Mouse (Mus musculus) MEL (cell line): ENCODE results near the gene Kctd6.

Experiments
- CTCF ChIP-seq, 3 experiments: IDR thresholded peaks in 2 of 3; conservative IDR thresholded peaks in 1 of 3; 2 replicates each; pipeline ENCODE4 v1.5.1; 2011 to 2012; ENCODE audit warnings: low read length in 3 of 3, low read depth in 2 of 3, mild to moderate bottlenecking in 2 of 3, improper control_type of control experiment in 1 of 3, inconsistent platforms in 1 of 3, mixed read lengths in 1 of 3, moderate library complexity in 1 of 3; ENCODE audit not compliant: control insufficient read depth in 1 of 3, insufficient read depth in 1 of 3, poor library complexity in 1 of 3, severe bottlenecking in 1 of 3
- E2F4 ChIP-seq: IDR thresholded peaks from 2 replicates; pipeline ENCODE4 v1.6.1; 2011; ENCODE audit warnings: low read depth, low read length, improper control_type of control experiment, borderline replicate concordance

DNA sequence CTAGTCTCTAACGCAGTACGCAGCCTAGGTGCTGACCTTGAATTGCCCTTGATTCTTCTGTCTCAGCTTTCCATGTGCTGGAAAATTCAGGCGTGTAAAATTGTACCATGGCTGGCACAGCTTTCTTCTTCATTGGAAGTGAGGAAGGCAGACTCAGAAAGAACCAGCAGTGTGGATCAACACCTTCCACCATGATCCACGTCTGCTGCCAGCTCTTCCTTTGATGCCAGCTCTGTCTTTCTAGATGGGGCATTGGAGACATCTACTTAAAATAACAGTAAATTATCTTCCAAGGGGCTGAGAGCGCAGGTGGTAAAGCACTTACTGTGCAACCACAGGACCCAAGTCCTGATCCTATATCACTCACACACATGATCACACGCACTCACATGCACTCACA lies 21.2 kb upstream of the Kctd6 start:
- TF ChIP-seq E2F4 = no peak
- TF ChIP-seq CTCF (IDR thresholded peaks at IDR 0.05 in 2 of 3, conservative IDR thresholded peaks at IDR 0.05 in 1 of 3; ENCODE audit: control insufficient read depth in 1 of 3, insufficient read depth in 1 of 3, low read depth in 2 of 3, low read length in 3 of 3, poor library complexity in 1 of 3, severe bottlenecking in 1 of 3) = no peak
